Mouse (Mus musculus): ENCODE data around the gene Phf14. TPM values are rescaled to one million over a fixed set of nuclear protein-coding genes. Genes with fewer than 3 reads are reported as not detected.
"Not testable (repeated sequence)": the region's sequence is repeated elsewhere in the genome, so short reads cannot be mapped to it uniquely, and the experiment has no call there.

The Phf14 gene
- polyA plus RNA-seq (2015; fragmentation: Nextera tagmentation; extraction: Ambion mirVana): 112 and 113 TPM in 2 replicates

GRCm38 (mm10) chr6:11907269-11908032, at the start of gene Phf14, which contains the start of gene Ndufa4:
TSS of gene Phf14 (plus strand) at chr6:11907809.
TSS of gene Ndufa4 (minus strand) at chr6:11907497.
- H3K9ac ChIP-seq: peak within 1 kb of the TSS; percentile 94

GRCm38 (mm10) chr6:11875364-11875763, 32.2 kb upstream of the Phf14 start:
- H3K4me3 ChIP-seq; H3K4me2 ChIP-seq; H3K4me1 ChIP-seq; H3K9ac ChIP-seq; H3K9me3 ChIP-seq; H3K27me3 ChIP-seq; ATAC-seq (ENCODE audit: insufficient number of reproducible peaks, insufficient read depth, low FRiP score, low TSS enrichment, low read depth); H3K36me3 ChIP-seq; H3K27ac ChIP-seq: not testable (repeated sequence)
- no CpG with 5 or more reads among the region's 2 CpGs for WGBS

More at GRCm38 (mm10) chr6:11907269-11908032, at the start of gene Phf14, which contains the start of gene Ndufa4:
- H3K36me3 ChIP-seq: peaks cover 24% of the 10 kb centered on the region
- under 1% methylated on average over 59 of the region's 59 CpGs for WGBS
- peak within 1 kb of the TSS; percentile 94 for H3K4me3 ChIP-seq
- ATAC-seq (ENCODE audit: insufficient number of reproducible peaks, insufficient read depth, low FRiP score, low TSS enrichment, low read depth): peak; percentile 95
- H3K4me2 ChIP-seq: peak within 1 kb of the TSS; percentile 70
- H3K27ac ChIP-seq: peak within 1 kb of the TSS; percentile 77
- H3K4me1 ChIP-seq: peaks cover 15% of the 10 kb centered on the region
- H3K27me3 ChIP-seq: no peaks in the 10 kb centered on the region
- no peaks in the 10 kb centered on the region for H3K9me3 ChIP-seq

GRCm38 (mm10) chr6:11900809-11901310, 6.7 kb upstream of the Phf14 start:
- no peaks in the 10 kb centered on the region for H3K9me3 ChIP-seq
- H3K4me1 ChIP-seq: peaks cover 4% of the 10 kb centered on the region
- H3K4me3 ChIP-seq: no peak overlapping the region
- no peak overlapping the region for H3K27ac ChIP-seq
- no peak overlapping the region for H3K4me2 ChIP-seq
- H3K9ac ChIP-seq: no peak overlapping the region
- WGBS: 89% methylated on average over 4 of the region's 4 CpGs
- H3K36me3 ChIP-seq: peaks cover 61% of the 10 kb centered on the region
- no peak for ATAC-seq (ENCODE audit: insufficient number of reproducible peaks, insufficient read depth, low FRiP score, low TSS enrichment, low read depth)
- no peaks in the 10 kb centered on the region for H3K27me3 ChIP-seq

GRCm38 (mm10) chr6:11906890-11907268, 730 bp upstream of the Phf14 start:
- H3K4me2 ChIP-seq: peak overlapping the region; percentile 70
- peaks cover 15% of the 10 kb centered on the region for H3K4me1 ChIP-seq
- peak overlapping the region; percentile 77 for H3K27ac ChIP-seq
- peaks cover 30% of the 10 kb centered on the region for H3K36me3 ChIP-seq
- no peaks in the 10 kb centered on the region for H3K9me3 ChIP-seq
- peak overlapping the region; percentile 94 for H3K9ac ChIP-seq
- peak overlapping the region; percentile 94 for H3K4me3 ChIP-seq
- no peaks in the 10 kb centered on the region for H3K27me3 ChIP-seq
- ATAC-seq (ENCODE audit: insufficient number of reproducible peaks, insufficient read depth, low FRiP score, low TSS enrichment, low read depth): peak; percentile 21; the same call in 1 of the 2 replicates
- 0% methylated on average over 5 of the region's 5 CpGs for WGBS

- Histone ChIP-seq H3K4me2 (peak overlapping the region; percentile 70), H3K27ac (peak overlapping the region; percentile 77), H3K4me1 (peaks cover 15% of the 10 kb centered on the region), H3K9me3 (no peaks in the 10 kb centered on the region), H3K9ac (peak overlapping the region; percentile 94), H3K4me3 (peak overlapping the region; percentile 94), H3K36me3 (peaks cover 17% of the 10 kb centered on the region), H3K27me3 (no peaks in the 10 kb centered on the region)
- ATAC-seq (ENCODE audit: insufficient number of reproducible peaks, insufficient read depth, low FRiP score, low TSS enrichment, low read depth): no peak
- 28% methylated on average over 7 of the region's 7 CpGs for WGBS
These were observed 561 bp downstream of the Phf14 start for GRCm38 (mm10) chr6:11908170-11908569.

- Histone ChIP-seq H3K4me1 (peaks cover 13% of the 10 kb centered on the region), H3K4me2 (peak overlapping the region; percentile 70), H3K9me3 (no peaks in the 10 kb centered on the region), H3K9ac (peak overlapping the region; percentile 94), H3K36me3 (peaks cover 10% of the 10 kb centered on the region; the same call in 1 of the 2 replicates), H3K4me3 (peak overlapping the region; percentile 71), H3K27ac (peak overlapping the region; percentile 97), H3K27me3 (no peaks in the 10 kb centered on the region)
- ATAC-seq (ENCODE audit: insufficient number of reproducible peaks, insufficient read depth, low FRiP score, low TSS enrichment, low read depth): peak; percentile 91
- WGBS: under 1% methylated on average over 20 of the region's 20 CpGs
These were observed 18.0 kb downstream of the Phf14 start for GRCm38 (mm10) chr6:11925496-11926041.

- Histone ChIP-seq H3K4me1 (peaks cover 13% of the 10 kb centered on the region), H3K4me2 (peak overlapping the region; percentile 70), H3K4me3 (peak overlapping the region; percentile 71), H3K27ac (peak overlapping the region; percentile 97), H3K27me3 (no peaks in the 10 kb centered on the region), H3K36me3 (peaks cover 10% of the 10 kb centered on the region; the same call in 1 of the 2 replicates), H3K9ac (peak overlapping the region; percentile 94), H3K9me3 (no peaks in the 10 kb centered on the region)
- WGBS: under 1% methylated on average over 40 of the region's 40 CpGs
- peak; percentile 74 for ATAC-seq (ENCODE audit: insufficient number of reproducible peaks, insufficient read depth, low FRiP score, low TSS enrichment, low read depth)
These were observed 18.5 kb downstream of the Phf14 start for GRCm38 (mm10) chr6:11926082-11926595.

- no peaks in the 10 kb centered on the region for H3K27me3 ChIP-seq
- 82% methylated on average over 6 of the region's 6 CpGs for WGBS
These were observed 19.9 kb downstream of the Phf14 start for GRCm38 (mm10) chr6:11927485-11927884.

GRCm38 (mm10) chr6:11933403-11933802, 25.8 kb downstream of the Phf14 start:
- no peak overlapping the region for H3K4me3 ChIP-seq
- no peak overlapping the region for H3K27ac ChIP-seq
- no peak overlapping the region for H3K9ac ChIP-seq
- peaks cover 3% of the 10 kb centered on the region; the same call in 1 of the 2 replicates for H3K4me1 ChIP-seq
- ATAC-seq (ENCODE audit: insufficient number of reproducible peaks, insufficient read depth, low FRiP score, low TSS enrichment, low read depth): no peak
- WGBS: 91% methylated on average over 7 of the region's 7 CpGs
- no peaks in the 10 kb centered on the region for H3K9me3 ChIP-seq
- no peak overlapping the region for H3K4me2 ChIP-seq
- peaks cover 5% of the 10 kb centered on the region for H3K36me3 ChIP-seq
- H3K27me3 ChIP-seq: no peaks in the 10 kb centered on the region

More at GRCm38 (mm10) chr6:11927485-11927884, 19.9 kb downstream of the Phf14 start:
- Histone ChIP-seq H3K27ac (no peak overlapping the region), H3K36me3 (peaks cover 10% of the 10 kb centered on the region; the same call in 1 of the 2 replicates), H3K4me3 (no peak overlapping the region), H3K4me2 (peak overlapping the region; percentile 70), H3K9ac (no peak overlapping the region), H3K4me1 (peaks cover 13% of the 10 kb centered on the region), H3K9me3 (no peaks in the 10 kb centered on the region)
- no peak for ATAC-seq (ENCODE audit: insufficient number of reproducible peaks, insufficient read depth, low FRiP score, low TSS enrichment, low read depth)

- no peak overlapping the region for H3K4me3 ChIP-seq
- H3K27ac ChIP-seq: no peak overlapping the region
- H3K4me2 ChIP-seq: no peak overlapping the region
- H3K4me1 ChIP-seq: no peaks in the 10 kb centered on the region
- H3K9me3 ChIP-seq: no peaks in the 10 kb centered on the region
- peaks cover 38% of the 10 kb centered on the region for H3K36me3 ChIP-seq
- H3K27me3 ChIP-seq: no peaks in the 10 kb centered on the region
- no peak overlapping the region for H3K9ac ChIP-seq
- no peak for ATAC-seq (ENCODE audit: insufficient number of reproducible peaks, insufficient read depth, low FRiP score, low TSS enrichment, low read depth)
These were observed 33.3 kb downstream of the Phf14 start for GRCm38 (mm10) chr6:11940895-11941294.

GRCm38 (mm10) chr6:11942089-11942488, 34.5 kb downstream of the Phf14 start:
- 92% methylated on average over 4 of the region's 4 CpGs for WGBS
- Histone ChIP-seq H3K4me1 (no peaks in the 10 kb centered on the region), H3K4me3 (no peak overlapping the region), H3K27me3 (no peaks in the 10 kb centered on the region), H3K27ac (no peak overlapping the region), H3K9me3 (no peaks in the 10 kb centered on the region), H3K36me3 (peaks cover 46% of the 10 kb centered on the region), H3K9ac (no peak overlapping the region), H3K4me2 (no peak overlapping the region)
- no peak for ATAC-seq (ENCODE audit: insufficient number of reproducible peaks, insufficient read depth, low FRiP score, low TSS enrichment, low read depth)

Measured in embryonic facial prominence, embryonic 13.5 days (tissue).